Mouse (Mus musculus) liver, embryonic 14.5 days (tissue): ENCODE results near the gene Zfp827.

Experiments
- CTCF ChIP-seq: IDR thresholded peaks from 2 replicates; pipeline ENCODE4 v1.5.1; 2016; ENCODE audit warnings: antibody characterized with exemption, low read depth, control low read depth
- EP300 ChIP-seq: IDR thresholded peaks from 2 replicates; pipeline ENCODE4 v1.6.1; 2016; ENCODE audit warnings: antibody characterized with exemption, low read depth

GRCm38 (mm10) chr8:79102707-79103106, 74.5 kb downstream of the Zfp827 start:
- TF ChIP-seq CTCF (no peak), EP300 (no peak)
